Mouse (Mus musculus) myocyte (in vitro differentiated cells): ENCODE measurements around the gene Kcnh3.

ENCODE experiments used
- E2F4 ChIP-seq: IDR thresholded peaks from one replicate; pipeline ENCODE4 v1.6.1; 2011; ENCODE audit warnings: mild to moderate bottlenecking, control low read depth, moderate library complexity; ENCODE audit not compliant: insufficient read depth
- MAX ChIP-seq: IDR thresholded peaks from one replicate; pipeline ENCODE4 v1.6.1; 2011; ENCODE audit warnings: low read depth, mild to moderate bottlenecking, control low read depth
- MYOG ChIP-seq, 3 experiments: IDR thresholded peaks; one replicate each; pipeline ENCODE4 v1.6.1; 2011; ENCODE audit warnings: control low read depth in 2 of 3, low read depth in 2 of 3, mild to moderate bottlenecking in 2 of 3; ENCODE audit not compliant: insufficient read length in 2 of 3, control insufficient read depth in 1 of 3, insufficient read depth in 1 of 3
- POLR2A ChIP-seq: IDR thresholded peaks from one replicate; pipeline ENCODE4 v1.6.1; 2011; ENCODE audit warnings: low read depth, mild to moderate bottlenecking, control low read depth, moderate library complexity; ENCODE audit not compliant: insufficient read length
- POLR2AphosphoS2 ChIP-seq: IDR thresholded peaks from one replicate; pipeline ENCODE4 v1.6.1; 2011; ENCODE audit warnings: low read depth, control low read depth; ENCODE audit not compliant: insufficient read length
- TCF12 ChIP-seq: IDR thresholded peaks from one replicate; pipeline ENCODE4 v1.6.1; 2011; ENCODE audit warnings: mild to moderate bottlenecking, control low read depth; ENCODE audit not compliant: poor library complexity, insufficient read depth, severe bottlenecking

DNA sequence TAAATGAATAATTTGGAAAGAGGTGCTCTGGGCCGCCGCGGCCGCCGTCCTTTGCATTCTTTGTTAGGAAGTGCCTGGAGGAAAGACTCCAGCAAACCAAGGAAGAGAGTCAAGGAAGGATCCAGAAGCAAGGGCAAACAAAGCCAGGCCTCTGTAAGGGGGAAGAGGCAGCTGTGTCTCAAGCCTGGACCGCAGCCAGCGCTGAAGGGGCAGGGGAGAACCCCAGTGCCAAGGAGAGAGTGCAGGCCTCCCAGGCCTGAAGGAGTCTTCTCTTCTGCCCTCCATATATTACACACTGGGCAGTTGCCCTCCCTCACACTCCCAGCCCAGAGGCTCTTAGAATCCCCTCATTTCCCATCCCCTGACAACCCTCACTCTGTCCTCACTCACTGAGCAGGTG, 53.6 kb downstream of the Kcnh3 start:
- TF ChIP-seq POLR2A (no peak), POLR2AphosphoS2 (no peak), MAX (no peak), E2F4 (no peak), MYOG (IDR thresholded peaks at IDR 0.05; ENCODE audit: control insufficient read depth in 1 of 3, insufficient read depth in 1 of 3, insufficient read length in 2 of 3, low read depth in 2 of 3) (peak in 1 of 3 experiments; percentile 57), TCF12 (no peak)
